Mouse (Mus musculus) limb, embryonic 13.5 days (tissue): Measurements from ENCODE around the gene Vcp. TPM values are rescaled to one million over a fixed set of nuclear protein-coding genes. Genes with fewer than 3 reads are reported as not detected.

Experiments used
- ATAC-seq: fragments of 200-750 bp; cut with Nextera tagmentation; 2 replicates; pipeline ENCODE4 v1.8.0; 2017; ENCODE audit warnings: low read depth, moderate number of reproducible peaks, moderate TSS enrichment; ENCODE audit not compliant: low FRiP score
- H3K27ac ChIP-seq: fragments of 300-500 bp; sonication (generic); 2 replicates; pipeline ENCODE4 v1.5.1; 2015; ENCODE audit warnings: inconsistent platforms, mild to moderate bottlenecking, moderate library complexity
- H3K27me3 ChIP-seq: fragments of 300-500 bp; sonication (generic); 2 replicates; pipeline ENCODE4 v1.6.1; 2015; ENCODE audit warnings: mild to moderate bottlenecking, inconsistent platforms
- H3K36me3 ChIP-seq: fragments of 300-500 bp; sonication (generic); 2 replicates; pipeline ENCODE4 v1.6.1; 2015; ENCODE audit warnings: inconsistent platforms, mild to moderate bottlenecking, moderate library complexity
- H3K4me1 ChIP-seq: fragments of 300-500 bp; sonication (generic); 2 replicates; pipeline ENCODE4 v1.6.1; 2015; ENCODE audit warnings: inconsistent platforms
- H3K4me2 ChIP-seq: fragments of 300-500 bp; sonication (generic); replicated peaks from 2 replicates; pipeline ENCODE4 v1.6.1; 2015; ENCODE audit warnings: inconsistent platforms, mild to moderate bottlenecking, moderate library complexity
- H3K4me3 ChIP-seq: fragments of 300-500 bp; sonication (generic); 2 replicates; pipeline ENCODE4 v1.5.1; 2015; ENCODE audit warnings: moderate library complexity, mild to moderate bottlenecking, inconsistent platforms
- H3K9ac ChIP-seq: fragments of 300-500 bp; sonication (generic); 2 replicates; pipeline ENCODE4 v1.6.1; 2015; ENCODE audit warnings: mild to moderate bottlenecking, inconsistent platforms
- H3K9me3 ChIP-seq: fragments of 300-500 bp; sonication (generic); 2 replicates; pipeline ENCODE4 v1.6.1; 2016; ENCODE audit warnings: inconsistent platforms
- WGBS: fragments of 180-500 bp; shearing (Covaris S2); methylation state at CpG from one replicate; pipeline ENCODE4 v1.1.7; 2015; 5-methylcytosine and 5-hydroxymethylcytosine counted together
- polyA plus RNA-seq: library from polyadenylated mRNA; unstranded; fragments of >200 nt; fragmentation: Nextera tagmentation; extraction: Ambion mirVana; gene quantifications from 2 replicates; pipeline ENCODE4 v1.2.1, GENCODE M21; 2015

Gene Vcp
- polyA plus RNA-seq, 1 experiment from 2014 or later, result 608 TPM

GRCm38 (mm10) chr4:43025084-43025960 lies 25.0 kb upstream of the Vcp start, which contains the start of gene Pigo:
Gene Pigo, minus strand, starts transcription at chr4:43025819.
- Histone ChIP-seq H3K4me3 (peak within 1 kb of the TSS; percentile 59), H3K36me3 (peaks cover 78% of the 10 kb centered on the region), H3K27me3 (no peaks in the 10 kb centered on the region), H3K9me3 (no peaks in the 10 kb centered on the region), H3K27ac (peak within 1 kb of the TSS; percentile 69; the same call in 1 of the 2 replicates), H3K4me2 (peak within 1 kb of the TSS; percentile 85), H3K9ac (peak within 1 kb of the TSS; percentile 66), H3K4me1 (peaks cover 14% of the 10 kb centered on the region)
- 6% methylated on average over 42 of the region's 42 CpGs for WGBS
- peak; percentile 92 for ATAC-seq

- Histone ChIP-seq H3K27ac (peak overlapping the region; percentile 69; the same call in 1 of the 2 replicates), H3K9me3 (no peaks in the 10 kb centered on the region), H3K36me3 (peaks cover 80% of the 10 kb centered on the region), H3K4me3 (peak overlapping the region; percentile 59), H3K27me3 (no peaks in the 10 kb centered on the region), H3K4me2 (peak overlapping the region; percentile 85), H3K9ac (peak overlapping the region; percentile 66), H3K4me1 (peaks cover 9% of the 10 kb centered on the region; the same call in 1 of the 2 replicates)
- WGBS, result 83% methylated on average over 14 of the region's 14 CpGs
- no peak for ATAC-seq
Observed at GRCm38 (mm10) chr4:43024673-43025072, 24.4 kb upstream of the Vcp start.

- ATAC-seq, result no peak
- H3K4me2 ChIP-seq, result no peak overlapping the region
- no peaks in the 10 kb centered on the region for H3K9me3 ChIP-seq
- 74% methylated on average over 17 of the region's 17 CpGs for WGBS
- no peak overlapping the region for H3K4me3 ChIP-seq
- peaks cover 9% of the 10 kb centered on the region; the same call in 1 of the 2 replicates for H3K4me1 ChIP-seq
- H3K9ac ChIP-seq, result no peak overlapping the region; the same call in 1 of the 2 replicates
- no peaks in the 10 kb centered on the region for H3K27me3 ChIP-seq
- H3K27ac ChIP-seq, result no peak overlapping the region
- H3K36me3 ChIP-seq, result peaks cover 78% of the 10 kb centered on the region
Observed at GRCm38 (mm10) chr4:43021341-43021740, 21.0 kb upstream of the Vcp start.

- peaks cover 75% of the 10 kb centered on the region for H3K36me3 ChIP-seq
- no peak overlapping the region for H3K27ac ChIP-seq
- H3K27me3 ChIP-seq, result no peaks in the 10 kb centered on the region
- no peak for ATAC-seq
- H3K4me3 ChIP-seq, result no peak overlapping the region
- H3K9ac ChIP-seq, result no peak overlapping the region
- WGBS, result 88% methylated on average over 16 of the region's 16 CpGs
- H3K4me2 ChIP-seq, result no peak overlapping the region
- peaks cover 9% of the 10 kb centered on the region; the same call in 1 of the 2 replicates for H3K4me1 ChIP-seq
- H3K9me3 ChIP-seq, result no peaks in the 10 kb centered on the region
Observed at GRCm38 (mm10) chr4:43020876-43021275, 20.6 kb upstream of the Vcp start.

- Histone ChIP-seq H3K4me2 (no peak overlapping the region), H3K27me3 (no peaks in the 10 kb centered on the region), H3K27ac (no peak overlapping the region), H3K9me3 (no peaks in the 10 kb centered on the region), H3K4me1 (peaks cover 7% of the 10 kb centered on the region; the same call in 1 of the 2 replicates), H3K4me3 (no peak overlapping the region), H3K36me3 (peaks cover 75% of the 10 kb centered on the region), H3K9ac (no peak overlapping the region)
- WGBS, result 94% methylated on average over 23 of the region's 23 CpGs
- no peak for ATAC-seq
Observed at GRCm38 (mm10) chr4:43019641-43020465, 19.5 kb upstream of the Vcp start.

- H3K4me2 ChIP-seq, result no peak overlapping the region
- WGBS, result 91% methylated on average over 10 of the region's 10 CpGs
- H3K36me3 ChIP-seq, result peaks cover 75% of the 10 kb centered on the region
- H3K27ac ChIP-seq, result no peak overlapping the region
- H3K9ac ChIP-seq, result no peak overlapping the region
- H3K4me3 ChIP-seq, result no peak overlapping the region
- H3K4me1 ChIP-seq, result no peaks in the 10 kb centered on the region; the same call in 1 of the 2 replicates
- no peak for ATAC-seq
- H3K9me3 ChIP-seq, result no peaks in the 10 kb centered on the region
- H3K27me3 ChIP-seq, result no peaks in the 10 kb centered on the region
Observed at GRCm38 (mm10) chr4:43019176-43019575, 18.9 kb upstream of the Vcp start.

- Histone ChIP-seq H3K36me3 (peaks cover 65% of the 10 kb centered on the region), H3K4me3 (no peak overlapping the region), H3K4me2 (no peak overlapping the region), H3K9ac (no peak overlapping the region), H3K27me3 (no peaks in the 10 kb centered on the region), H3K9me3 (no peaks in the 10 kb centered on the region), H3K27ac (no peak overlapping the region), H3K4me1 (no peaks in the 10 kb centered on the region)
- 88% methylated on average over 4 of the region's 4 CpGs for WGBS
- ATAC-seq, result no peak
Observed at GRCm38 (mm10) chr4:43018156-43018555, 17.8 kb upstream of the Vcp start.

- H3K27ac ChIP-seq, result no peak overlapping the region
- peaks cover 5% of the 10 kb centered on the region for H3K36me3 ChIP-seq
- no peak overlapping the region for H3K4me3 ChIP-seq
- no peaks in the 10 kb centered on the region for H3K9me3 ChIP-seq
- WGBS, result 96% methylated on average over 1 of the region's 1 CpGs
- H3K9ac ChIP-seq, result no peak overlapping the region
- no peaks in the 10 kb centered on the region for H3K27me3 ChIP-seq
- no peak overlapping the region for H3K4me2 ChIP-seq
- no peak for ATAC-seq
- peaks cover 14% of the 10 kb centered on the region; the same call in 1 of the 2 replicates for H3K4me1 ChIP-seq
Observed at GRCm38 (mm10) chr4:43012091-43012490, 11.8 kb upstream of the Vcp start.

- WGBS, result under 1% methylated on average over 37 of the region's 37 CpGs
- peak within 1 kb of the TSS; percentile 81 for H3K4me2 ChIP-seq
Observed at GRCm38 (mm10) chr4:43010161-43011038, 10.1 kb upstream of the Vcp start, which contains the start of gene Fancg. Gene Fancg, minus strand, starts transcription at chr4:43010506.

GRCm38 (mm10) chr4:43005765-43006164 lies 5.5 kb upstream of the Vcp start:
- no peaks in the 10 kb centered on the region for H3K27me3 ChIP-seq
- peaks cover 14% of the 10 kb centered on the region; the same call in 1 of the 2 replicates for H3K4me1 ChIP-seq
- no peak for ATAC-seq
- no peak overlapping the region for H3K9ac ChIP-seq
- no peaks in the 10 kb centered on the region for H3K9me3 ChIP-seq
- 61% methylated on average over 2 of the region's 2 CpGs for WGBS
- H3K27ac ChIP-seq, result no peak overlapping the region
- no peak overlapping the region for H3K4me3 ChIP-seq
- H3K36me3 ChIP-seq, result peaks cover 15% of the 10 kb centered on the region
- H3K4me2 ChIP-seq, result no peak overlapping the region

More at GRCm38 (mm10) chr4:43010161-43011038, 10.1 kb upstream of the Vcp start, which contains the start of gene Fancg:
- Histone ChIP-seq H3K27me3 (no peaks in the 10 kb centered on the region), H3K36me3 (peaks cover 8% of the 10 kb centered on the region), H3K4me1 (peaks cover 14% of the 10 kb centered on the region; the same call in 1 of the 2 replicates), H3K9ac (peak within 1 kb of the TSS; percentile 73), H3K27ac (no peak within 1 kb of the TSS; the same call in 1 of the 2 replicates), H3K9me3 (no peaks in the 10 kb centered on the region), H3K4me3 (peak within 1 kb of the TSS; percentile 72)
- peak; percentile 95 for ATAC-seq

GRCm38 (mm10) chr4:43004951-43005350 lies 4.6 kb upstream of the Vcp start:
- no peak overlapping the region for H3K9ac ChIP-seq
- H3K9me3 ChIP-seq, result no peaks in the 10 kb centered on the region
- no peaks in the 10 kb centered on the region for H3K27me3 ChIP-seq
- no peak overlapping the region for H3K27ac ChIP-seq
- peaks cover 15% of the 10 kb centered on the region for H3K36me3 ChIP-seq
- WGBS, result 85% methylated on average over 3 of the region's 3 CpGs
- peaks cover 14% of the 10 kb centered on the region; the same call in 1 of the 2 replicates for H3K4me1 ChIP-seq
- H3K4me3 ChIP-seq, result no peak overlapping the region
- ATAC-seq, result no peak
- no peak overlapping the region for H3K4me2 ChIP-seq
